Mouse (Mus musculus) skeletal muscle tissue, postnatal 0 days (tissue): ENCODE measurements around the gene Swi5. TPM values are rescaled to one million over a fixed set of nuclear protein-coding genes. Genes with fewer than 3 reads are reported as not detected.

ENCODE experiments used
- microRNA-seq, 2 experiments: library from miRNA; unstranded; fragments of <30 nt; microRNA quantifications; one replicate each; pipeline ENCODE4; 2016
- polyA plus RNA-seq: library from polyadenylated mRNA; unstranded; fragments of >200 nt; fragmentation: Nextera tagmentation; extraction: Ambion mirVana; gene quantifications from 2 replicates; pipeline ENCODE4 v1.2.1, GENCODE M21; 2015

Gene Swi5
- 184 and 245 TPM in 2 replicates for polyA plus RNA-seq

GRCm38 (mm10) chr2:32287923-32288367, at the start of gene Swi5:
Gene Swi5, minus strand, starts transcription at chr2:32288075.

GRCm38 (mm10) chr2:32287334-32287840, 488 bp downstream of the Swi5 start, which contains the start of gene Golga2:
Gene Golga2, plus strand, starts transcription at chr2:32287384.

GRCm38 (mm10) chr2:32259657-32260417, 28.0 kb downstream of the Swi5 start, which contains the start of gene Uck1:
Gene Uck1, minus strand, starts transcription at chr2:32260159.

GRCm38 (mm10) chr2:32235886-32236759, 51.8 kb downstream of the Swi5 start, which contains the start of gene Pomt1:
Gene Pomt1, plus strand, starts transcription at chr2:32236590.

Small RNAs within 50 kb of the gene (microRNA-seq; reads per million reads assigned to microRNA genes)
- gene Gm23363 (0.20 to 0.64 reads per million in 2 experiments), gene Mir199b (228 to 658 reads per million in 2 experiments)

Other genes with a start within 250 kb of the Swi5 start
- 7.5 and 8.2 TPM in 2 replicates for gene Fam78a, start 203.2 kb downstream of the Swi5 start, polyA plus RNA-seq
- gene Plpp7, start 192.5 kb downstream of the Swi5 start, polyA plus RNA-seq: 41.4 and 44.8 TPM in 2 replicates
- gene Prrc2b, start 137.0 kb downstream of the Swi5 start, polyA plus RNA-seq: 21.5 and 22.5 TPM in 2 replicates
- 8.9 and 12.6 TPM in 2 replicates for gene Pomt1, start 51.5 kb downstream of the Swi5 start, polyA plus RNA-seq
- 29.8 and 49.7 TPM in 2 replicates for gene Uck1, start 27.9 kb downstream of the Swi5 start, polyA plus RNA-seq
- gene Golga2, start 691 bp downstream of the Swi5 start, polyA plus RNA-seq: 24.9 and 25.5 TPM in 2 replicates
- gene Ciz1, start 64.3 kb upstream of the Swi5 start, polyA plus RNA-seq: 49.4 and 53.8 TPM in 2 replicates
- 6.6 and 8.2 TPM in 2 replicates for gene Dnm1, start 65.3 kb upstream of the Swi5 start, polyA plus RNA-seq
- 156 and 159 TPM in 2 replicates for gene 1110008P14Rik, start 93.9 kb upstream of the Swi5 start, polyA plus RNA-seq
- 9.3 and 20.6 TPM in 2 replicates for gene Lcn2, start 100.2 kb upstream of the Swi5 start, polyA plus RNA-seq
- 48.2 and 52.8 TPM in 2 replicates for gene Ptges2, start 107.8 kb upstream of the Swi5 start, polyA plus RNA-seq
- gene Naif1, start 162.4 kb upstream of the Swi5 start, polyA plus RNA-seq: 3.3 and 3.5 TPM in 2 replicates
- 6.7 and 10.8 TPM in 2 replicates for gene Slc25a25, start 163.4 kb upstream of the Swi5 start, polyA plus RNA-seq
- gene Fam102a, start 247.3 kb upstream of the Swi5 start, polyA plus RNA-seq: 1.8 and 3.1 TPM in 2 replicates